ENCODE assay signal across 8 mouse cellular contexts in the genomic region with DNA sequence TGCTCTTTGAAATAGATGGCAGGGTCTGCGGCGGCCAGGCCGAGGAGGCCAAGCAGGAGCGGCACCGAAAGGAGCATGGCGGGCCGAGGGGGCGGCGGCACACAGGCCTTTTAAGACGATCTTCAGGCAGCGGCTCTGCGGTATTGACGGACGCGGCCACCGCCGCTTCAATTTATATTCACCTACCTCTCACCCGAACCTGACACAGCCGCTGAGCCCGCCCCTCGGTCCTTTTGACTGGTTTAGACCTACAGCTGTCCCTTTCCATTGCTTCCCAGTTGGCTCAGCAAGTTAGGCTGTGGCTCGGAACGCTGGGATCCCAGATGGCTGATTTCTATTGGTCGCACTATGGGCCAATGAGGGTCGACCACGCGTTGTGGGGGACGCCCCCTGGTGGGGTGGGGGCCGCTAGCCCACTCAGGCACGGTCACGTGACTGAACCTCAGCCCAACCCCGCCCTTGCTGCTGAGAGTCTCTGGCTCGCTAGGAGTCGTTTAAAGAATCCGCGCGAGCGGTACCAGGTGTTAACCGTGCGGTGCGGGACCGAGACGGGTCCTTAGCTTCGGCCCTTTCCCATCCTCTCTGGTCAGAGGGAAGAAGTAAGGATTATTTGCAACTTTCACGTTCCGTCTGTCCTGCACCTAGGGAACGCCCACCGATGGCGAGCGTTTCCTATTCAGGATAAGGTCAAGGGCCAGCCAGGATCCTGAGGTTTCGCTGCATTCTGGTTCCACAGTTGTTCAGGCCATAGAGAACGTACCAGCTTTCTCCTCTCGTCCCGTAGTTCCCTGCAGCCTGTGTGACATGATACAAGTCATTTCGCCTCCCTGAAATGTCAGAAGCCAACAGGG. TPM values are rescaled to one million over a fixed set of nuclear protein-coding genes. Genes with fewer than 3 reads are reported as not detected.
DNase-seq lines count a peak whose midpoint lies in the region; ATAC-seq lines count a peak whose summit lies in the region.

A gene (minus strand): TSS at position 213 of the 851 bp plus-strand sequence.

- H3K27me3 ChIP-seq in lung, embryonic 16.5 days (ENCODE audit: control insufficient read depth, insufficient read depth, low read depth, low read length): no peaks in the 10 kb centered on the region

- peak within 1 kb of the TSS; percentile 98 for H3K9ac ChIP-seq in lung, embryonic 16.5 days (ENCODE audit: low read length)

- peak within 1 kb of the TSS; percentile 79 for H3K4me2 ChIP-seq in lung, embryonic 16.5 days (ENCODE audit: low read depth, low read length)

- DNase-seq in MEL-GATA-1-ER (ENCODE audit: extremely low read depth, low read depth): peak; percentile 100
- DNase-seq in cerebellum, adult 8-10 months: peak; percentile 99
- peak; percentile 100 for DNase-seq in forelimb bud, embryonic 11.5 days (ENCODE audit: low read depth, low spot score)
- peak; percentile 99 for DNase-seq in layer of hippocampus, adult 9-10 months (ENCODE audit: low spot score)
- peak; percentile 97 for DNase-seq in ovary, postnatal 10 days (ENCODE audit: low spot score)
- peak; percentile 100 for DNase-seq in thymus, postnatal 10 days (ENCODE audit: low spot score in 2 of 2)

- under 1% methylated on average over 54 of the region's 55 CpGs for WGBS in lung, embryonic 16.5 days

- H3K4me3 ChIP-seq in lung, embryonic 16.5 days (ENCODE audit: low read length): peak within 1 kb of the TSS; percentile 99

- no peaks in the 10 kb centered on the region for H3K9me3 ChIP-seq in lung, embryonic 16.5 days (ENCODE audit: control insufficient read depth, low read length)

- peaks cover 34% of the 10 kb centered on the region for H3K36me3 ChIP-seq in lung, embryonic 16.5 days (ENCODE audit: control insufficient read depth, insufficient read depth, low read length)

- ATAC-seq in hematopoietic stem cell, adult 5-6 weeks (replicated peaks in 1 of 2; ENCODE audit: insufficient read depth in 1 of 2, low FRiP score in 2 of 2, low TSS enrichment in 1 of 2, low read depth in 1 of 2, poor library complexity in 2 of 2, severe bottlenecking in 2 of 2): peak; percentile 92 to 93
- peak; percentile 99 for ATAC-seq in lung, embryonic 16.5 days (ENCODE audit: low read depth)

- peaks cover 29% of the 10 kb centered on the region for H3K4me1 ChIP-seq in lung, embryonic 16.5 days (replicated peaks; ENCODE audit: control insufficient read depth, insufficient read depth, low read length)

- H3K27ac ChIP-seq in lung, embryonic 16.5 days (ENCODE audit: low read length): peak within 1 kb of the TSS; percentile 88

RNA-seq across cellular contexts. Expression of the gene that starts here (rescaled TPM):
- total RNA-seq in hematopoietic stem cell, adult 5-6 weeks (2017): 1,472 and 1,879 TPM in 2 replicates
- 980 and 996 TPM in 2 replicates for polyA plus RNA-seq in lung, embryonic 16.5 days (2015; fragmentation: Nextera tagmentation; extraction: Ambion mirVana)

Comparison
In these comparisons a context has a peak if more than half of its experiments do, and no peak if none do; other contexts are left out.
1. Peak in every context shown above with its lines: DNase-seq, ATAC-seq, H3K4me3 ChIP-seq and H3K27ac ChIP-seq.